Mouse (Mus musculus): ENCODE measurements around the gene Btn2a2.

- TF ChIP-seq CTCF (IDR thresholded peaks at IDR 0.05; ENCODE audit: low read depth, low read length) (no peak), EP300 (IDR thresholded peaks at IDR 0.05; ENCODE audit: insufficient read depth, low read depth, low read length) (0 out of 2 replicates have a peak, but pooled peaks have one; percentile 4), POLR2A (IDR thresholded peaks at IDR 0.05; ENCODE audit: insufficient read depth, low read length) (no peak)
These were observed 42.9 kb downstream of the Btn2a2 start for GRCm38 (mm10) chr13:23445561-23446320.

All from ES-Bruce4 (cell line).